Mouse (Mus musculus) heart, embryonic 15.5 days (tissue): Measurements from ENCODE around the gene Mpp4. TPM values are rescaled to one million over a fixed set of nuclear protein-coding genes. Genes with fewer than 3 reads are reported as not detected.

Experiments used
- polyA plus RNA-seq: library from polyadenylated mRNA; unstranded; fragments of >200 nt; fragmentation: Nextera tagmentation; extraction: Ambion mirVana; gene quantifications from 2 replicates; pipeline ENCODE4 v1.2.1, GENCODE M21; 2015

The Mpp4 gene
- polyA plus RNA-seq, 1 experiment from 2014 or later: 0.42 TPM

Other genes starting within 250 kb of the Mpp4 start
- gene Trak2, start 190.0 kb downstream of the Mpp4 start, polyA plus RNA-seq: 27.8 and 29.6 TPM in 2 replicates
- 24.1 and 29.0 TPM in 2 replicates for gene Stradb, start 189.9 kb downstream of the Mpp4 start, polyA plus RNA-seq
- not detected in 2 replicates for gene C2cd6, start 68.5 kb downstream of the Mpp4 start, polyA plus RNA-seq
- gene Tmem237, start 43.0 kb downstream of the Mpp4 start, polyA plus RNA-seq: 12.5 and 14.5 TPM in 2 replicates
- 5.0 and 7.4 TPM in 2 replicates for gene Als2, start 73.8 kb upstream of the Mpp4 start, polyA plus RNA-seq
- gene Cdk15, start 93.5 kb upstream of the Mpp4 start, polyA plus RNA-seq: 0.32 and 0.57 TPM in 2 replicates